In the genomic region with DNA sequence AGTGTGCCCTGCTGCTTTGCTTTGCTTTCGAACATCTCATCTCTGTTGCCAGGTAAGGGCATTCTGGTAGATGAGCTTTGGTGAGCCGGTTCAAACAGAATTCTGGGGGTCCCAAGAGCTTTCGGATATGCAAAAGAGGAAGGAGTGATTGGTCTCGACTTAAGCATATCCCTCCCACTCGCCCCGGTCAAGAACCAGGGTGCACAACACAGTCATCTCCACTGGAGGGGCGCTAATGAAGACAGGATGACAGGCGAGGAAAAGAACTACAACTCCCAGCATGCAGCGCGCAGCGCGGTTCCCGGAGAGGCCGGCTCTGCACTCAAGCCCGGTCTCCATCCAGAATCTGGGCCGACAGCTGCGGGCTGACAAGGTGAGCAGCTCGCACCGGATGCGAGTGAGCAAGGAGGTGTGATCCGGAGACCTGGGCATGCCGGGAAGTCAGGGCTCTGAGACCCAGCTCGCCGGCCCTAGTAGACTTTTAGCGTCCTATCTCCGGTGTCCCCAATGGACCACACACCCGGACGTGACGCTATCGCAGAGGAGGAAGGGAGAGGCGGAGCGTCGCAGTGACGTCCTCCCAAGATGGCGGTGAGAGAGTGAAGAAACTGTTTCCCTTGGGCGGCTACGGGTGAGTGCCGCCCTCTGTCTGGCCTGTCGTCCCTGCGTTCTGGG, we compare ENCODE assay signal across 1 mouse cellular context.
TF ChIP-seq lines count a peak whose summit lies in the region.

A gene (plus strand): TSS at position 1 of the 675 bp plus-strand sequence.

TF ChIP-seq in MEL, 35 proteins besides CTCF, POLR2A, EP300 and RAD21 (continued from another document):
- TF ChIP-seq POLR2AphosphoS5 (IDR thresholded peaks at IDR 0.05; ENCODE audit: borderline replicate concordance, low read depth, low read length) (no peak), MEF2A (IDR thresholded peaks at IDR 0.05; ENCODE audit: extremely low read depth, insufficient replicate concordance, low read depth, low read length, poor library complexity, severe bottlenecking) (no peak), MXI1 (IDR thresholded peaks at IDR 0.05; ENCODE audit: low read depth, low read length) (peak; percentile 42; the same call in 1 of the 2 replicates), BHLHE40 (IDR thresholded peaks at IDR 0.05; ENCODE audit: borderline replicate concordance, low read depth, low read length) (no peak), ZKSCAN1 (IDR thresholded peaks at IDR 0.05; ENCODE audit: low read depth, low read length) (no peak), KAT2A (conservative IDR thresholded peaks at IDR 0.05; ENCODE audit: low read depth, low read length) (peak; percentile 78; the same call in 1 of the 2 replicates), E2F4 (IDR thresholded peaks at IDR 0.05; ENCODE audit: borderline replicate concordance, low read depth, low read length) (no peak), MAX (IDR thresholded peaks at IDR 0.05; ENCODE audit: low read length) (no peak; the same call in 1 of the 2 replicates), GABPA (IDR thresholded peaks at IDR 0.05; ENCODE audit: low read depth, low read length) (no peak), NELFE (IDR thresholded peaks at IDR 0.05; ENCODE audit: low read depth, low read length) (0 out of 2 replicates have a peak, but pooled peaks have one; percentile 40), TBP (IDR thresholded peaks at IDR 0.05; ENCODE audit: low read depth, low read length) (no peak), SIN3A (IDR thresholded peaks at IDR 0.05; ENCODE audit: low read length) (peak; percentile 55; the same call in 1 of the 2 replicates), USF2 (IDR thresholded peaks at IDR 0.05; ENCODE audit: borderline replicate concordance in 1 of 2, insufficient read depth in 1 of 2, low read depth in 1 of 2, low read length in 2 of 2) (no peak)
